Mouse (Mus musculus) liver, embryonic 13.5 days (tissue): ENCODE measurements around the gene Aida. TPM values are rescaled to one million over a fixed set of nuclear protein-coding genes. Genes with fewer than 3 reads are reported as not detected.
A peak's percentile ranks its signal among the peaks of the same experiment; 100 is the strongest.

Source experiments
- ATAC-seq: fragments of 200-750 bp; cut with Nextera tagmentation; 2 replicates; pipeline ENCODE4 v1.8.0; 2017; ENCODE audit warnings: low read depth, mild to moderate bottlenecking, moderate number of reproducible peaks, moderate library complexity
- DNase-seq: peaks from one replicate; pipeline ENCODE4 v3.0.0; 2022
- H3K27ac ChIP-seq: fragments of 300-500 bp; sonication (generic); 2 replicates; pipeline ENCODE4 v1.5.1; 2015; ENCODE audit warnings: moderate library complexity, mild to moderate bottlenecking, inconsistent platforms
- H3K27me3 ChIP-seq: fragments of 300-500 bp; sonication (generic); 2 replicates; pipeline ENCODE4 v1.6.1; 2015; ENCODE audit warnings: mild to moderate bottlenecking, inconsistent platforms
- H3K36me3 ChIP-seq: fragments of 300-500 bp; sonication (generic); 2 replicates; pipeline ENCODE4 v1.6.1; 2015; ENCODE audit warnings: mild to moderate bottlenecking, inconsistent platforms
- H3K4me1 ChIP-seq: fragments of 300-500 bp; sonication (generic); replicated peaks from 2 replicates; pipeline ENCODE4 v1.6.1; 2015; ENCODE audit warnings: inconsistent platforms
- H3K4me2 ChIP-seq: fragments of 300-500 bp; sonication (generic); 2 replicates; pipeline ENCODE4 v1.6.1; 2015; ENCODE audit warnings: inconsistent platforms, mild to moderate bottlenecking, moderate library complexity
- H3K4me3 ChIP-seq: fragments of 300-500 bp; sonication (generic); replicated peaks from 2 replicates; pipeline ENCODE4 v1.5.1; 2015; ENCODE audit warnings: mild to moderate bottlenecking, inconsistent platforms
- H3K9ac ChIP-seq: fragments of 300-500 bp; sonication (generic); 2 replicates; pipeline ENCODE4 v1.6.1; 2015; ENCODE audit warnings: mild to moderate bottlenecking, inconsistent platforms
- H3K9me3 ChIP-seq: fragments of 300-500 bp; sonication (generic); replicated peaks from 2 replicates; pipeline ENCODE4 v1.6.1; 2016; ENCODE audit warnings: inconsistent platforms
- WGBS: fragments of 180-500 bp; shearing (Covaris S2); methylation state at CpG from one replicate; pipeline ENCODE4 v1.1.7; 2015; ENCODE audit not compliant: insufficient replicate concordance; 5-methylcytosine and 5-hydroxymethylcytosine counted together
- polyA plus RNA-seq: library from polyadenylated mRNA; unstranded; fragments of >200 nt; fragmentation: Nextera tagmentation; extraction: Ambion mirVana; gene quantifications from 2 replicates; pipeline ENCODE4 v1.2.1, GENCODE M21; 2015

Aida gene
- polyA plus RNA-seq, 1 experiment from 2014 or later, result 21.3 TPM

- 64% methylated on average over 14 of the region's 14 CpGs for WGBS
- Histone ChIP-seq H3K27ac (no peak overlapping the region), H3K36me3 (peaks cover 43% of the 10 kb centered on the region), H3K4me3 (no peak overlapping the region), H3K27me3 (peaks cover 5% of the 10 kb centered on the region; the same call in 1 of the 2 replicates), H3K4me1 (peaks cover 18% of the 10 kb centered on the region), H3K9ac (no peak overlapping the region), H3K9me3 (no peaks in the 10 kb centered on the region), H3K4me2 (no peak overlapping the region)
- ATAC-seq (no peak), DNase-seq (no peak)
These were observed 66.6 kb downstream of the Aida start for GRCm38 (mm10) chr1:183362729-183363576.

- DNase-seq, result no peak
- Histone ChIP-seq H3K4me1 (peaks cover 22% of the 10 kb centered on the region), H3K4me2 (no peak overlapping the region), H3K36me3 (peaks cover 37% of the 10 kb centered on the region), H3K4me3 (no peak overlapping the region), H3K9ac (no peak overlapping the region; the same call in 1 of the 2 replicates), H3K27me3 (peaks cover 9% of the 10 kb centered on the region), H3K27ac (no peak overlapping the region), H3K9me3 (no peaks in the 10 kb centered on the region)
- WGBS, result 71% methylated on average over 5 of the region's 5 CpGs
- no peak for ATAC-seq
These were observed 67.1 kb downstream of the Aida start for GRCm38 (mm10) chr1:183363577-183363867.

GRCm38 (mm10) chr1:183366361-183366760 lies 70.0 kb downstream of the Aida start:
- H3K9ac ChIP-seq, result no peak overlapping the region
- WGBS, result 82% methylated on average over 5 of the region's 5 CpGs
- no peak for ATAC-seq
- H3K4me2 ChIP-seq, result no peak overlapping the region
- H3K9me3 ChIP-seq, result no peaks in the 10 kb centered on the region
- no peak for DNase-seq
- peaks cover 17% of the 10 kb centered on the region for H3K27me3 ChIP-seq
- no peak overlapping the region for H3K27ac ChIP-seq
- H3K4me1 ChIP-seq, result peaks cover 35% of the 10 kb centered on the region
- peaks cover 15% of the 10 kb centered on the region for H3K36me3 ChIP-seq
- no peak overlapping the region for H3K4me3 ChIP-seq

GRCm38 (mm10) chr1:183368601-183369400 lies 72.4 kb downstream of the Aida start:
- peak overlapping the region; percentile 80 for H3K4me2 ChIP-seq
- H3K27me3 ChIP-seq, result peaks cover 27% of the 10 kb centered on the region
- DNase-seq, result no peak
- peak; percentile 58 for ATAC-seq
- H3K36me3 ChIP-seq, result peaks cover 12% of the 10 kb centered on the region
- H3K9ac ChIP-seq, result peak overlapping the region; percentile 83
- 4% methylated on average over 56 of the region's 56 CpGs for whole genome bisulfite sequencing
- H3K4me1 ChIP-seq, result peaks cover 25% of the 10 kb centered on the region
- H3K4me3 ChIP-seq, result peak overlapping the region; percentile 73
- no peak overlapping the region for H3K27ac ChIP-seq
- no peaks in the 10 kb centered on the region for H3K9me3 ChIP-seq

GRCm38 (mm10) chr1:183369427-183370014 lies 73.1 kb downstream of the Aida start, which contains the start of gene Mia3:
TSS of gene Mia3 (minus strand) at chr1:183369553.
- no peak within 1 kb of the TSS for H3K27ac ChIP-seq
- H3K4me2 ChIP-seq, result peak within 1 kb of the TSS; percentile 80
- ATAC-seq (peak; percentile 99), DNase-seq (peak; percentile 88)
- no peaks in the 10 kb centered on the region for H3K9me3 ChIP-seq
- WGBS, result under 1% methylated on average over 51 of the region's 51 CpGs
- peaks cover 27% of the 10 kb centered on the region for H3K27me3 ChIP-seq
- peak within 1 kb of the TSS; percentile 83 for H3K9ac ChIP-seq
- H3K36me3 ChIP-seq, result peaks cover 6% of the 10 kb centered on the region
- peak within 1 kb of the TSS; percentile 73 for H3K4me3 ChIP-seq
- H3K4me1 ChIP-seq, result peaks cover 25% of the 10 kb centered on the region

- 60% methylated on average over 5 of the region's 5 CpGs for WGBS
- DNase-seq, result no peak
- ATAC-seq, result no peak
These were observed 78.3 kb downstream of the Aida start for GRCm38 (mm10) chr1:183374728-183375127.

More at GRCm38 (mm10) chr1:183374728-183375127, 78.3 kb downstream of the Aida start:
- H3K9ac ChIP-seq, result no peak overlapping the region
- H3K27ac ChIP-seq, result no peak overlapping the region
- H3K4me2 ChIP-seq, result no peak overlapping the region
- H3K36me3 ChIP-seq, result no peaks in the 10 kb centered on the region
- H3K27me3 ChIP-seq, result peaks cover 16% of the 10 kb centered on the region
- H3K4me3 ChIP-seq, result no peak overlapping the region
- H3K4me1 ChIP-seq, result peaks cover 17% of the 10 kb centered on the region
- H3K9me3 ChIP-seq, result 0 out of 2 replicates have a peak, but pooled peaks cover 5% of the 10 kb centered on the region

Other genes with a start within 250 kb of the Aida start
- 2.4 and 3.0 TPM in 2 replicates for gene Disp1, start 75.1 kb upstream of the Aida start, polyA plus RNA-seq
- gene Brox, start 679 bp downstream of the Aida start, polyA plus RNA-seq, result 17.4 and 22.1 TPM in 2 replicates
- 29.8 and 37.0 TPM in 2 replicates for gene Mia3, start 73.0 kb downstream of the Aida start, polyA plus RNA-seq
- gene Taf1a, start 92.4 kb downstream of the Aida start, polyA plus RNA-seq, result 6.2 and 7.6 TPM in 2 replicates
- not detected in 2 replicates for gene Hhipl2, start 121.6 kb downstream of the Aida start, polyA plus RNA-seq